Mouse (Mus musculus) embryo, embryonic 10.5 days (tissue): ENCODE data around the gene Entpd7.
A peak's percentile ranks its signal among the peaks of the same experiment; 100 is the strongest.

Experiments
- DNase-seq: peaks from one replicate; pipeline ENCODE4 v3.0.0-alpha.2; 2015; ENCODE audit warnings: low spot score

Entpd7 gene

GRCm38 (mm10) chr19:43689419-43690246 is at the start of gene Entpd7:
TSS of gene Entpd7 (plus strand) at chr19:43689672.
- DNase-seq, result peak; percentile 96

GRCm38 (mm10) chr19:43641833-43642232 is 47.6 kb upstream of the Entpd7 start:
- DNase-seq, result no peak

GRCm38 (mm10) chr19:43642843-43643242 is 46.6 kb upstream of the Entpd7 start:
- DNase-seq, result no peak

- DNase-seq, result no peak
Measured at GRCm38 (mm10) chr19:43645508-43645907, 44.0 kb upstream of the Entpd7 start.

GRCm38 (mm10) chr19:43646852-43647251 is 42.6 kb upstream of the Entpd7 start:
- no peak for DNase-seq

- DNase-seq, result no peak
Measured at GRCm38 (mm10) chr19:43647261-43647660, 42.2 kb upstream of the Entpd7 start.

GRCm38 (mm10) chr19:43648343-43648742 is 41.1 kb upstream of the Entpd7 start:
- DNase-seq, result no peak

GRCm38 (mm10) chr19:43651241-43651785 is 38.2 kb upstream of the Entpd7 start:
- no peak for DNase-seq

- peak; percentile 84 for DNase-seq
Measured at GRCm38 (mm10) chr19:43655735-43656492, 33.6 kb upstream of the Entpd7 start.

GRCm38 (mm10) chr19:43659632-43660031 is 29.8 kb upstream of the Entpd7 start:
- no peak for DNase-seq

GRCm38 (mm10) chr19:43660774-43661173 is 28.7 kb upstream of the Entpd7 start:
- DNase-seq, result no peak

GRCm38 (mm10) chr19:43662176-43662967 is 27.1 kb upstream of the Entpd7 start:
- peak; percentile 76 for DNase-seq

GRCm38 (mm10) chr19:43663471-43663870 is 26.0 kb upstream of the Entpd7 start:
- no peak for DNase-seq

GRCm38 (mm10) chr19:43665441-43666048 is 23.9 kb upstream of the Entpd7 start:
- peak; percentile 74 for DNase-seq

- no peak for DNase-seq
Measured at GRCm38 (mm10) chr19:43666661-43667429, 22.6 kb upstream of the Entpd7 start.

- no peak for DNase-seq
Measured at GRCm38 (mm10) chr19:43667430-43667809, 22.1 kb upstream of the Entpd7 start.

GRCm38 (mm10) chr19:43669136-43669759 is 20.2 kb upstream of the Entpd7 start:
- no peak for DNase-seq

- no peak for DNase-seq
Measured at GRCm38 (mm10) chr19:43671054-43671453, 18.4 kb upstream of the Entpd7 start.

- peak; percentile 12 for DNase-seq
Measured at GRCm38 (mm10) chr19:43673513-43674315, 15.8 kb upstream of the Entpd7 start.

GRCm38 (mm10) chr19:43674316-43674689 is 15.2 kb upstream of the Entpd7 start:
- peak; percentile 54 for DNase-seq
